Mouse (Mus musculus): Measurements from ENCODE around the gene Trim80. TPM values are rescaled to one million over a fixed set of nuclear protein-coding genes. Genes with fewer than 3 reads are reported as not detected.

Trim80 gene
- 0.23 and 0.35 TPM in 2 replicates for polyA plus RNA-seq (2015; fragmentation: Nextera tagmentation; extraction: Ambion mirVana)

GRCm38 (mm10) chr11:115439906-115440595 lies at the start of gene Trim80:
Gene Trim80 (plus strand): TSS chr11:115440545.
- no peaks in the 10 kb centered on the region for H3K9me3 ChIP-seq
- H3K4me3 ChIP-seq (replicated peaks): no peak within 1 kb of the TSS
- 92% methylated on average over 9 of the region's 9 CpGs for whole genome bisulfite sequencing
- H3K27ac ChIP-seq: no peak within 1 kb of the TSS
- H3K4me2 ChIP-seq: no peak within 1 kb of the TSS
- ATAC-seq (ENCODE audit: insufficient read depth, low FRiP score, low read depth): no peak
- peaks cover 12% of the 10 kb centered on the region for H3K4me1 ChIP-seq
- 0 out of 2 replicates have a peak, but pooled peaks cover 1% of the 10 kb centered on the region for H3K27me3 ChIP-seq (replicated peaks)
- no peak within 1 kb of the TSS for H3K9ac ChIP-seq
- H3K36me3 ChIP-seq: no peaks in the 10 kb centered on the region

- 92% methylated on average over 7 of the region's 7 CpGs for WGBS
- Histone ChIP-seq H3K36me3 (peaks cover 11% of the 10 kb centered on the region), H3K27ac (no peak overlapping the region), H3K4me2 (no peak overlapping the region), H3K9ac (no peak overlapping the region), H3K9me3 (no peaks in the 10 kb centered on the region), H3K4me1 (no peaks in the 10 kb centered on the region), H3K4me3 (replicated peaks) (no peak overlapping the region), H3K27me3 (replicated peaks) (no peaks in the 10 kb centered on the region)
- ATAC-seq (ENCODE audit: insufficient read depth, low FRiP score, low read depth): no peak
Measured at GRCm38 (mm10) chr11:115391358-115391757, 49.0 kb upstream of the Trim80 start.

GRCm38 (mm10) chr11:115393721-115394325 lies 46.5 kb upstream of the Trim80 start:
- WGBS: 63% methylated on average over 34 of the region's 34 CpGs
- peak; percentile 43; the same call in 1 of the 2 replicates for ATAC-seq (ENCODE audit: insufficient read depth, low FRiP score, low read depth)
- Histone ChIP-seq H3K9me3 (no peaks in the 10 kb centered on the region), H3K36me3 (peaks cover 11% of the 10 kb centered on the region), H3K4me1 (no peaks in the 10 kb centered on the region), H3K27ac (no peak overlapping the region), H3K27me3 (replicated peaks) (no peaks in the 10 kb centered on the region), H3K9ac (no peak overlapping the region), H3K4me3 (replicated peaks) (no peak overlapping the region), H3K4me2 (peak overlapping the region; percentile 5; the same call in 1 of the 2 replicates)

GRCm38 (mm10) chr11:115398085-115398484 lies 42.3 kb upstream of the Trim80 start:
- Histone ChIP-seq H3K9me3 (no peaks in the 10 kb centered on the region), H3K4me2 (no peak overlapping the region), H3K4me3 (replicated peaks) (no peak overlapping the region), H3K27me3 (replicated peaks) (no peaks in the 10 kb centered on the region), H3K36me3 (peaks cover 11% of the 10 kb centered on the region; the same call in 1 of the 2 replicates), H3K4me1 (0 out of 2 replicates have a peak, but pooled peaks cover 2% of the 10 kb centered on the region), H3K9ac (no peak overlapping the region), H3K27ac (no peak overlapping the region)
- ATAC-seq (ENCODE audit: insufficient read depth, low FRiP score, low read depth): no peak
- WGBS: 64% methylated on average over 7 of the region's 7 CpGs

GRCm38 (mm10) chr11:115400126-115400525 lies 40.2 kb upstream of the Trim80 start:
- Histone ChIP-seq H3K4me3 (replicated peaks) (no peak overlapping the region), H3K4me2 (no peak overlapping the region), H3K9me3 (no peaks in the 10 kb centered on the region), H3K4me1 (peaks cover 11% of the 10 kb centered on the region; the same call in 1 of the 2 replicates), H3K27me3 (replicated peaks) (no peaks in the 10 kb centered on the region), H3K9ac (no peak overlapping the region), H3K36me3 (no peaks in the 10 kb centered on the region), H3K27ac (0 out of 2 replicates have a peak overlapping the region, but pooled peaks have one; percentile 21)
- WGBS: 61% methylated on average over 3 of the region's 3 CpGs
- no peak for ATAC-seq (ENCODE audit: insufficient read depth, low FRiP score, low read depth)

- no peak overlapping the region for H3K4me3 ChIP-seq (replicated peaks)
- no peaks in the 10 kb centered on the region for H3K9me3 ChIP-seq
- H3K9ac ChIP-seq: no peak overlapping the region
- ATAC-seq (ENCODE audit: insufficient read depth, low FRiP score, low read depth): no peak
- WGBS: 42% methylated on average over 11 of the region's 11 CpGs
- H3K27ac ChIP-seq: 0 out of 2 replicates have a peak overlapping the region, but pooled peaks have one; percentile 21
- no peak overlapping the region for H3K4me2 ChIP-seq
- no peaks in the 10 kb centered on the region for H3K27me3 ChIP-seq (replicated peaks)
- H3K4me1 ChIP-seq: peaks cover 11% of the 10 kb centered on the region; the same call in 1 of the 2 replicates
- H3K36me3 ChIP-seq: no peaks in the 10 kb centered on the region
Measured at GRCm38 (mm10) chr11:115400630-115401391, 39.5 kb upstream of the Trim80 start.

- Histone ChIP-seq H3K4me2 (peak within 1 kb of the TSS; percentile 72), H3K9ac (peak within 1 kb of the TSS; percentile 82), H3K9me3 (no peaks in the 10 kb centered on the region), H3K36me3 (no peaks in the 10 kb centered on the region), H3K27ac (peak within 1 kb of the TSS; percentile 85), H3K27me3 (replicated peaks) (no peaks in the 10 kb centered on the region), H3K4me3 (replicated peaks) (peak within 1 kb of the TSS; percentile 75), H3K4me1 (peaks cover 11% of the 10 kb centered on the region; the same call in 1 of the 2 replicates)
- ATAC-seq (ENCODE audit: insufficient read depth, low FRiP score, low read depth): peak; percentile 89; the same call in 1 of the 2 replicates
- 3% methylated on average over 50 of the region's 50 CpGs for WGBS
Measured at GRCm38 (mm10) chr11:115403338-115404124, 36.8 kb upstream of the Trim80 start, which contains the start of gene Mrpl58. Gene Mrpl58 (plus strand): TSS chr11:115403752.

GRCm38 (mm10) chr11:115405723-115406122 lies 34.6 kb upstream of the Trim80 start:
- no peaks in the 10 kb centered on the region for H3K27me3 ChIP-seq (replicated peaks)
- no peak overlapping the region for H3K9ac ChIP-seq
- no peak overlapping the region for H3K4me2 ChIP-seq
- no peak for ATAC-seq (ENCODE audit: insufficient read depth, low FRiP score, low read depth)
- no peak overlapping the region for H3K4me3 ChIP-seq (replicated peaks)
- no peaks in the 10 kb centered on the region for H3K9me3 ChIP-seq
- H3K4me1 ChIP-seq: peaks cover 11% of the 10 kb centered on the region; the same call in 1 of the 2 replicates
- peaks cover 11% of the 10 kb centered on the region; the same call in 1 of the 2 replicates for H3K36me3 ChIP-seq
- H3K27ac ChIP-seq: no peak overlapping the region
- WGBS: 92% methylated on average over 6 of the region's 6 CpGs

GRCm38 (mm10) chr11:115406858-115407401 lies 33.4 kb upstream of the Trim80 start:
- Histone ChIP-seq H3K4me3 (replicated peaks) (no peak overlapping the region), H3K9ac (no peak overlapping the region), H3K36me3 (peaks cover 12% of the 10 kb centered on the region; the same call in 1 of the 2 replicates), H3K27me3 (replicated peaks) (no peaks in the 10 kb centered on the region), H3K9me3 (no peaks in the 10 kb centered on the region), H3K4me1 (peaks cover 18% of the 10 kb centered on the region), H3K4me2 (no peak overlapping the region), H3K27ac (no peak overlapping the region)
- 93% methylated on average over 17 of the region's 17 CpGs for WGBS
- ATAC-seq (ENCODE audit: insufficient read depth, low FRiP score, low read depth): no peak

- Histone ChIP-seq H3K4me1 (peaks cover 19% of the 10 kb centered on the region), H3K9ac (no peak overlapping the region), H3K27ac (peak overlapping the region; percentile 36; the same call in 1 of the 2 replicates), H3K4me2 (no peak overlapping the region), H3K9me3 (no peaks in the 10 kb centered on the region), H3K27me3 (replicated peaks) (no peaks in the 10 kb centered on the region), H3K4me3 (replicated peaks) (no peak overlapping the region), H3K36me3 (peaks cover 12% of the 10 kb centered on the region; the same call in 1 of the 2 replicates)
- no peak for ATAC-seq (ENCODE audit: insufficient read depth, low FRiP score, low read depth)
- 76% methylated on average over 6 of the region's 6 CpGs for WGBS
Measured at GRCm38 (mm10) chr11:115408266-115408920, 32.0 kb upstream of the Trim80 start.
